Mouse (Mus musculus) kidney, postnatal 14 days (tissue): ENCODE measurements around the gene Gtf3c2.

ENCODE experiments used
- DNase-seq: peaks from one replicate; pipeline ENCODE4 v3.0.0; 2022; ENCODE audit warnings: mixed read lengths

Gtf3c2 gene

GRCm38 (mm10) chr5:31197072-31197471, 17.1 kb upstream of the Gtf3c2 start:
- DNase-seq, result no peak

DNA sequence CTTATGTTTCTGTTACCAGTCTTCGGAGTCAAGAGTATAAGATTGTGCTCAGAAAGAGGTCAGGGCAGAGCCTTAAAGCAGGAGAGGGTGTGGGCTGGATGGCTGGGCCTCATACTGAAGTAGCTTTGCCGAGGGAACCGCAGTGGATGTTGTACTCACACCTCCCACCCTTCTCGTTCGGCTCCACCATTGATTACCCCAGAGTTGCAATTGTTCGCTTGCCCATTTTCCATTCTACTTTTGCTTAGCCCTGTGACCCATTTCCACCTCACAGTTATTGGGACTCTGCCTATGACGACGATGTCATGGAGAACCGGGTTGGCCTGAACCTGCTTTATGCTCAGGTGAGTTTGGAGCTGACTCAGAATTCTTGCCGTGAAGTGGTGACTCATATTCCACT, 16.3 kb upstream of the Gtf3c2 start:
- no peak for DNase-seq

DNA sequence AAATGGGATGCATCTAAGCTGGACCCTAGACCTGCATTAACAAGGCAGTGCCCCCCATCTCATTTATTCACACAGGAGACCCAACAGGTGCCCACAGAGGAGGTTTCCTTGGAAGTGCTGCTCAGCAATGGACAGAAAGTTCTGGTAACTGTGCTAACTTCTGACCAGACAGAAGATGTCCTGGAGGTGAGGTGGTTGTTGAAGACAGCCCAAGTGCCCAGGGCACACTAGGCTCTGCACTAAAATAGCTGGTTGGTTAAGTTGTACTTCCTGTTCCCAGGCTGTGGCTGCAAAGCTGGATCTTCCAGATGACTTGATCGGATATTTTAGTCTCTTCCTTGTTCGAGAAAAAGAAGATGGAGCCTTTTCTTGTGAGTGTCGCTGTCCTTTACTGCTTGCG, 15.7 kb upstream of the Gtf3c2 start:
- DNase-seq, result no peak

GRCm38 (mm10) chr5:31194486-31195485, 14.8 kb upstream of the Gtf3c2 start:
- no peak for DNase-seq

- DNase-seq, result no peak
Observed at GRCm38 (mm10) chr5:31193631-31194281, 13.8 kb upstream of the Gtf3c2 start.

DNA sequence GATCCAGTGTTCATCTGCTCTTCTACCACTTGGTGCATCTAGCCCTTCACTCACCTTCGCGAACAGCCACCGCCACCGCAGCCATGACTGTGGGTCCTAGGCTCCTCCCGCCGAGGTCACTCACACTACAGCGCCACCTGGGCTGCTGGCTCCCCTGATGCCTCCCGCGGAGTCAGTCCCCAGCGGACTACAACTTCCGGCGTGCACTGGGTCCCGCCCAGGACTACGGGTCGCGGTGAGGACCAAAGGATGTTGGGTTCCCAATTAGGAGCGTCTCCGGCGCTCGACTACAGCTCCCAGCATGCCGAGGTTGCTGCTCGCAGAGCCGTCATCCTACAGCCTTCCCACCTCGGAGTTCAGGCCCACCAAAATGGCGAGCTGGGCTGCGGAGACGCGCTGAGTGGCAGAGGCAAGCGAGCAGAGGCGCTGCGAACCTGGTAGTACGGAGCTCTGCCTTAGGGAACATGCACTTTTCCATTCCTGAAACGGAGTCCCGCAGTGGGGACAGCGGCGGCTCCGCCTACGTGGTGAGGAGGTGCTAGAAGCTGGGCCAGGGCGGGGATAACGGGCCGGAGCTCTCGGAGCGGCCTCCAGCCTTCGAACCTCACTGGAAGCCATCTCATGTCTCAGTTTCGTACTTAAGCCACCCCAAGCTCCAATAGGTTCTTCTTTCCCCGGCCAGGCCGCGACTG, 13.1 kb upstream of the Gtf3c2 start, which contains the start of the genes Snx17 and Eif2b4:
Snx17 (plus strand) TSS at position 289 of the 692 bp plus-strand sequence.
Eif2b4 (minus strand) TSS at position 492 of the 692 bp plus-strand sequence.
- DNase-seq, result peak; percentile 99

- no peak for DNase-seq
Observed at GRCm38 (mm10) chr5:31192045-31192938, 12.3 kb upstream of the Gtf3c2 start.

DNA sequence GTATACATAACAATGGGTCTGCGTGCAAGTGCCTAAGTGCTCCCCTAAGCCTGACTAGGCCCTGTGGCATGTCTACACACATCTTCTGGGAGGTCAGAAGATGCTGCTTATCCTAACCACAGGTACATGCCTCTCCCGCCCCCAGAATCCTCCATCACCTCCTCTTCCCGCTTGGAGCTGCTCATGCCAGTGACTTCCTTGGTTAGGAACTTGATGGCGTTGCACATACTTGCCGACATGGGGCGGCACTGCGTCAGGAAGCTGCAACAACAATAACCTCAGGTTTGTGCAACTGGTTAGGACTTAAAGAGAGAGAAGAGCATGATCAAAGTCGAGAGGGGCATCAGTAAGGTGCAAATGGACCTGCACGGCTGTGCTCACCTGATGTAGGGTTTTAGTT, 10.3 kb upstream of the Gtf3c2 start:
- DNase-seq, result no peak

DNA sequence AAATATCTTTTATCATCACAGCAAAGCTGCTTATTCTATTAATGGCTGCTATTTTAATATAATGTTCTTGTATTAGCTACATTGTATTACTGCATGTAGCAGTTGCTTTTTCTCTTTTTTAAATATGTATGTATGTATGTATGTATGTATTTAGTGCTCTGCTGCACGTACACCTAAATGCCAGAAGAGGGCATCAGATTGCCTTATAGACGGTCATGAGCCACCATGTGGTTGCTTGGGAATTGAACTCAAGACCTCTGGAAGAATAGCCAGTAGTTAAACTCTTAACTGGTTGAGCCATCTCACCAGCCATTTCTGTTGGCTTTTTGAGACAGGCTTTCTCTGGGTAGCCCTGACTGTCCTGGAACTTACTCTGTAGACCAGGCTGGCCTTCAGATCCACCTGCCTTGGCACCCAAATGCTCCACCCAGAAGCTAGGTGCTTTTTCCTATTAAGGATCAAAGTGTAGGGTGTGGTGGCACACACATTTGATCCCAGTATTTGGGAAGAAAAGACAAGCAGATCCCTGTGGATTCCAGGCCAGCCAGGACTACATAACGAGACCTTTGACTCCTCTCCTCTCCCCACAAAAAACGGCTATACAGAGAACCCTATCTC, 8.4 kb upstream of the Gtf3c2 start:
- DNase-seq, result no peak

- no peak for DNase-seq
Observed at GRCm38 (mm10) chr5:31183678-31184077, 3.7 kb upstream of the Gtf3c2 start.

GRCm38 (mm10) chr5:31181183-31181770, 1.3 kb upstream of the Gtf3c2 start:
- no peak for DNase-seq

- no peak for DNase-seq
Observed at GRCm38 (mm10) chr5:31179301-31179765, 611 bp downstream of the Gtf3c2 start.

- no peak for DNase-seq
Observed at GRCm38 (mm10) chr5:31168630-31169029, 11.3 kb downstream of the Gtf3c2 start.

GRCm38 (mm10) chr5:31164878-31165277, 15.1 kb downstream of the Gtf3c2 start:
- no peak for DNase-seq

GRCm38 (mm10) chr5:31162462-31162861, 17.5 kb downstream of the Gtf3c2 start:
- DNase-seq, result no peak

DNA sequence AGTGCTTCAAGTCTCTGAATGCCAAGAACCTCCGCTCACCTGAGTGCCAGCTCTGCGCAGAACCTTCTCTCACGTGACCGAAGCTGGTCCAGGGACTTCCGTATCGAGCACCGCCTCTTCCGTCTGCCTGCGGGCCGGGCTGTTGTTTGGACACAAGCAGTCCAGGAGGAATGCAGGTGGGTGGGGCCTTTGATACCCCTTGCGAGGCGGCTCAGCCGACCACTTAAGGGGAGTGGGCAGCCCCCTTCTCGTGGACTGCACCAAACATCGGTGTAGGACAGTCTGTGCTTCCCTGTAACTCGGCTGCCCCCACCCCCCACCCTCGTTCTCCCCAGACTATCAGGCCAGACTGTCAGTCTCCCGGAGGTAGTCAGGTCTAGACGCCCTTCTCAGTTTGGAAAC, 25.8 kb downstream of the Gtf3c2 start, which contains the start of gene Mpv17:
Mpv17 (minus strand) TSS at position 100 of the 402 bp plus-strand sequence.
- peak; percentile 91 for DNase-seq

GRCm38 (mm10) chr5:31153516-31154151, 26.3 kb downstream of the Gtf3c2 start:
- no peak for DNase-seq

DNA sequence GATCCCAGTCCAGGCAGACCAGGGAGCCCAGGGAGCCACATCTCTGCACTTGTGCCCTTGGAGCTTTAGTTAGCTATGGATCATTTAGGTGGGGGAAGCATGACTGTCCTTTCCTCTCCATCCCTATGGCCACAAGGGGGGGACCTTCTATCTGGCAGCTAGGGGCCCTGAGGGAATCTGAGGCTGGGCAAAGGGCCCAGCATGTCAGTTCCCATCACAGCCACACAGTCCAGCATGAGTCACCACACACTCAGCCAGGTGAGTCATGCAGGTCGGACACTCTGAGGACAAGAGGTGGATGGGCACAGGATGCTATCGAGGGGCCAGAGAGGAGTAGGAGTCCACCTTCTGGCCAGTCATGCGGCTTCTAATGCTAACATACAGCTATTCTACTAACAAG, 28.2 kb downstream of the Gtf3c2 start:
- DNase-seq, result no peak

GRCm38 (mm10) chr5:31149781-31150180, 30.2 kb downstream of the Gtf3c2 start:
- DNase-seq, result no peak

DNA sequence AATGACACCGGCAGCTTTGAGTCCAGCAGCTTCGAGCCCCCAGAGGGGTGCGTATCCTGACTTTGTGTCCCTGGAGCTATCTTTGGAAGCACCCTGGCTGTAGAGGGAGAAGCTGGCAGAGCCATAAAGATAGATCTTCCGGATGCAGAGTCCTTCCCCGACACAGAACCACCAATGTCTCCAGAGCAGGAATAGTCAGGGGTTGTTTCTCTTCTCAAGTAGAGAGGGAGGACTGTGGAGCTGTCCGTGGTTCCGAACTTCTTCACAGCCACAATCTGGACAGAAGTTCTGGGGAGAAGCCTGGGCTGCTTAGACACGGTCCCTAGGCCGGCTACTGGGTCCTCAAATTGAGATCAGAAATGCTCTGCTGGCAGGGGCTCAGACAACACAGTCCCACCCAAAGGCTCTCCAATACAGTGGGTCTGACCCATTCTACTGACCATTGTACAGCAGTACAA, 40.9 kb downstream of the Gtf3c2 start:
- DNase-seq, result peak; percentile 27
